Mouse (Mus musculus) liver, embryonic 14.5 days (tissue): Measurements from ENCODE around the gene Slc16a4. TPM values are rescaled to one million over a fixed set of nuclear protein-coding genes. Genes with fewer than 3 reads are reported as not detected.
"Not testable (repeated sequence)": the region's sequence is repeated elsewhere in the genome, so short reads cannot be mapped to it uniquely, and the experiment has no call there.

Experiments used
- ATAC-seq: fragments of 200-750 bp; cut with Nextera tagmentation; 2 replicates; pipeline ENCODE4 v1.8.0; 2017; ENCODE audit warnings: moderate number of reproducible peaks, mild to moderate bottlenecking, moderate library complexity; ENCODE audit not compliant: insufficient read depth
- DNase-seq, 3 experiments: peaks; one replicate each; pipeline ENCODE4 v3.0.0-alpha.2; 2012 to 2013; ENCODE audit warnings: low read depth in 3 of 3, low spot score in 3 of 3
- H3K27ac ChIP-seq: fragments of 300-500 bp; sonication (generic); 2 replicates; pipeline ENCODE4 v1.5.1; 2014; ENCODE audit warnings: moderate library complexity, mild to moderate bottlenecking, control low read depth, inconsistent platforms
- H3K27me3 ChIP-seq: fragments of 300-500 bp; sonication (generic); 2 replicates; pipeline ENCODE4 v1.6.1; 2014; ENCODE audit warnings: mild to moderate bottlenecking, low read length, moderate library complexity; ENCODE audit not compliant: control insufficient read depth, insufficient read depth
- H3K36me3 ChIP-seq: fragments of 300-500 bp; sonication (generic); replicated peaks from 2 replicates; pipeline ENCODE4 v1.6.1; 2014; ENCODE audit warnings: low read depth; ENCODE audit not compliant: control insufficient read depth, insufficient read depth
- H3K4me1 ChIP-seq, 2 experiments: fragments of 200-500 bp in 1 of 2; fragments of 300-500 bp in 1 of 2; sonication (generic) in 1 of 2; replicated peaks; 2 replicates each; pipeline ENCODE4 v1.6.1; 2012 to 2014; ENCODE audit warnings: antibody characterized with exemption in 1 of 2, inconsistent platforms in 1 of 2, low read length in 1 of 2; ENCODE audit not compliant: control insufficient read depth in 2 of 2, insufficient read depth in 2 of 2
- H3K4me2 ChIP-seq: fragments of 300-500 bp; sonication (generic); 2 replicates; pipeline ENCODE4 v1.6.1; 2014; ENCODE audit warnings: low read depth, mild to moderate bottlenecking, control low read depth, moderate library complexity
- H3K4me3 ChIP-seq, 2 experiments: fragments of 200-500 bp in 1 of 2; fragments of 300-500 bp in 1 of 2; sonication (generic) in 1 of 2; 2 replicates each; pipeline ENCODE4 v1.5.1; 2012 to 2014; ENCODE audit warnings: low read depth in 2 of 2, low read length in 2 of 2, mild to moderate bottlenecking in 2 of 2, control low read depth in 1 of 2, inconsistent platforms in 1 of 2, moderate library complexity in 1 of 2; ENCODE audit not compliant: insufficient read depth in 1 of 2
- H3K9ac ChIP-seq: fragments of 300-500 bp; sonication (generic); replicated peaks from 2 replicates; pipeline ENCODE4 v1.6.1; 2014; ENCODE audit warnings: mild to moderate bottlenecking, control low read depth, moderate library complexity
- H3K9me3 ChIP-seq: fragments of 300-500 bp; sonication (generic); 2 replicates; pipeline ENCODE4 v1.6.1; 2016; ENCODE audit warnings: low read length, mixed read lengths; ENCODE audit not compliant: control insufficient read depth
- CTCF ChIP-seq: IDR thresholded peaks from 2 replicates; pipeline ENCODE4 v1.5.1; 2016; ENCODE audit warnings: antibody characterized with exemption, low read depth, control low read depth
- EP300 ChIP-seq: IDR thresholded peaks from 2 replicates; pipeline ENCODE4 v1.6.1; 2016; ENCODE audit warnings: antibody characterized with exemption, low read depth
- WGBS: fragments of 180-500 bp; shearing (Covaris S2); extraction: QIAGEN DNeasy Blood & Tissue Kit; methylation state at CpG from one replicate; pipeline ENCODE4 v1.1.7; 2014; ENCODE audit not compliant: insufficient replicate concordance; 5-methylcytosine and 5-hydroxymethylcytosine counted together
- polyA plus RNA-seq, 2 experiments: library from polyadenylated mRNA; depleted of rRNA in 1 of 2; stranded (reverse) in 1 of 2; unstranded in 1 of 2; fragments of >200 nt; fragmentation: Nextera tagmentation in 1 of 2; extraction: Ambion mirVana in 1 of 2; gene quantifications; 2 replicates each; pipeline versions ENCODE4 v1.2.1 to v1.2.3; 2012 to 2014

Slc16a4 gene
- polyA plus RNA-seq, 2 experiments, result 0.03 to 0.30 TPM

- DNase-seq (no peak), ATAC-seq (no peak)
- H3K4me1 ChIP-seq, result no peaks in the 10 kb centered on the region
- H3K9ac ChIP-seq, result no peak overlapping the region
- H3K36me3 ChIP-seq, result peaks cover 13% of the 10 kb centered on the region
- no peak overlapping the region for H3K27ac ChIP-seq
- no peak for TF ChIP-seq CTCF
- TF ChIP-seq EP300, result no peak
- H3K4me3 ChIP-seq, result no peak overlapping the region
- no peak overlapping the region for H3K4me2 ChIP-seq
- H3K9me3 ChIP-seq, result no peaks in the 10 kb centered on the region
- no peaks in the 10 kb centered on the region for H3K27me3 ChIP-seq
Measured at GRCm38 (mm10) chr3:107287346-107287745, 3.7 kb upstream of the Slc16a4 start.

- no peak for DNase-seq
- H3K36me3 ChIP-seq, result no peaks in the 10 kb centered on the region
- TF ChIP-seq EP300 (no peak), CTCF (no peak)
- no peak overlapping the region for H3K4me3 ChIP-seq
- 71% methylated on average over 5 of the region's 5 CpGs for WGBS
- H3K4me2 ChIP-seq, result no peak overlapping the region
- H3K9ac ChIP-seq, result no peak overlapping the region
- no peaks in the 10 kb centered on the region for H3K27me3 ChIP-seq
- no peak for ATAC-seq
- H3K4me1 ChIP-seq, result no peaks in the 10 kb centered on the region
- H3K9me3 ChIP-seq, result no peaks in the 10 kb centered on the region
- H3K27ac ChIP-seq, result no peak overlapping the region
Measured at GRCm38 (mm10) chr3:107295672-107296360, 4.8 kb downstream of the Slc16a4 start.

- not testable (repeated sequence) for H3K4me3 ChIP-seq, DNase-seq, H3K4me1 ChIP-seq, H3K4me2 ChIP-seq, H3K27me3 ChIP-seq, H3K9me3 ChIP-seq, H3K9ac ChIP-seq, H3K36me3 ChIP-seq, ATAC-seq, H3K27ac ChIP-seq
- 77% methylated on average over 4 of the region's 4 CpGs for WGBS
Measured at GRCm38 (mm10) chr3:107296917-107297316, 5.9 kb downstream of the Slc16a4 start.

GRCm38 (mm10) chr3:107317338-107317737 lies 26.3 kb downstream of the Slc16a4 start:
- DNase-seq (no peak), ATAC-seq (no peak)
- Histone ChIP-seq H3K27me3 (no peaks in the 10 kb centered on the region), H3K36me3 (peaks cover 42% of the 10 kb centered on the region), H3K9ac (no peak overlapping the region), H3K27ac (no peak overlapping the region), H3K4me2 (no peak overlapping the region), H3K4me1 (peaks cover 0 to 3% of the 10 kb centered on the region in 2 experiments; a peak in 1 of 4 replicates), H3K9me3 (no peaks in the 10 kb centered on the region), H3K4me3 (no peak overlapping the region)
- TF ChIP-seq EP300 (no peak), CTCF (no peak)
- WGBS, result 81% methylated on average over 3 of the region's 3 CpGs

GRCm38 (mm10) chr3:107321141-107321540 lies 30.1 kb downstream of the Slc16a4 start:
- ATAC-seq (no peak), DNase-seq (no peak)
- Histone ChIP-seq H3K27me3 (no peaks in the 10 kb centered on the region), H3K9me3 (no peaks in the 10 kb centered on the region), H3K27ac (no peak overlapping the region), H3K4me3 (no peak overlapping the region), H3K36me3 (peaks cover 53% of the 10 kb centered on the region), H3K9ac (no peak overlapping the region), H3K4me2 (no peak overlapping the region), H3K4me1 (peaks cover 9 to 10% of the 10 kb centered on the region in 2 experiments; a peak in 3 of 4 replicates)
- WGBS, result 87% methylated on average over 2 of the region's 2 CpGs
- no peak for TF ChIP-seq EP300
- TF ChIP-seq CTCF, result no peak
